Mouse (Mus musculus) midbrain, embryonic 10.5 days (tissue): Measurements from ENCODE around the gene Cdc42ep2. TPM values are rescaled to one million over a fixed set of nuclear protein-coding genes. Genes with fewer than 3 reads are reported as not detected.
"Not testable (repeated sequence)": the region's sequence is repeated elsewhere in the genome, so short reads cannot be mapped to it uniquely, and the experiment has no call there.

ENCODE experiments used
- DNase-seq: peaks from one replicate; pipeline ENCODE4 v3.0.0-alpha.2; 2017; ENCODE audit warnings: low spot score
- H3K27ac ChIP-seq: fragments of 300-500 bp; sonication (generic); replicated peaks from 2 replicates; pipeline ENCODE4 v1.5.1; 2016; ENCODE audit warnings: mild to moderate bottlenecking
- H3K27me3 ChIP-seq: fragments of 300-500 bp; sonication (generic); 2 replicates; pipeline ENCODE4 v1.6.1; 2016; ENCODE audit warnings: low read depth, mild to moderate bottlenecking; ENCODE audit not compliant: poor library complexity, severe bottlenecking
- H3K36me3 ChIP-seq: fragments of 300-500 bp; sonication (generic); 2 replicates; pipeline ENCODE4 v1.6.1; 2016; ENCODE audit warnings: mild to moderate bottlenecking, moderate library complexity
- H3K4me1 ChIP-seq: fragments of 300-500 bp; sonication (generic); 2 replicates; pipeline ENCODE4 v1.6.1; 2016
- H3K4me3 ChIP-seq: fragments of 300-500 bp; sonication (generic); 2 replicates; pipeline ENCODE4 v1.5.1; 2016; ENCODE audit warnings: mild to moderate bottlenecking, moderate library complexity
- H3K9me3 ChIP-seq: fragments of 300-500 bp; sonication (generic); replicated peaks from 2 replicates; pipeline ENCODE4 v1.6.1; 2016; ENCODE audit warnings: mild to moderate bottlenecking
- WGBS: fragments of 180-500 bp; shearing (Covaris S2); methylation state at CpG from one replicate; pipeline ENCODE4 v1.1.7; 2016; 5-methylcytosine and 5-hydroxymethylcytosine counted together
- polyA plus RNA-seq: library from polyadenylated mRNA; unstranded; fragments of >200 nt; fragmentation: Nextera tagmentation; extraction: Ambion mirVana; gene quantifications from 2 replicates; pipeline ENCODE4 v1.2.1, GENCODE M21; 2016

Cdc42ep2 gene
- polyA plus RNA-seq, 1 experiment from 2014 or later, result 1.8 TPM

DNA sequence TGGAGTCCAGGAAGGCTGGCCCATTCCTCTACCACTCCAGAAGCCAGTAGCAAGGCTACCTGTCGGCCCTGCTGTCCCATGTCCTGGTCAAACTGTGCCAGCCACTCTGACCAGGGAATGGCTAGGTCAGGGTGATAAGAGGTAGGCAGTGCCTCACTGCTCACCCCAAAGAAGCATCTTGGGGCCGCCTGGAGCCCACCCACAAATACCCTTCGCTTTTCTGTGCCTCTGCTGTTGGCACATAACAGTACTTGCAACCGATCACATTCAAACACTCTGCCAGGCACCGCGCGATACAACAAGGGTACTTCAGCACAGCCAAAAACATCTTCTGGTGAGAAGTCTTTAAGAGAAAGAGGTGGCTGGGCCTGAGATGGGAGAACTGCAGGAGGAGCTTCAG is 32.4 kb downstream of the Cdc42ep2 start:
- Histone ChIP-seq H3K4me1 (peaks cover 32% of the 10 kb centered on the region), H3K4me3 (peak overlapping the region; percentile 69; the same call in 1 of the 2 replicates), H3K27me3 (no peaks in the 10 kb centered on the region), H3K36me3 (peaks cover 43% of the 10 kb centered on the region), H3K9me3 (no peaks in the 10 kb centered on the region), H3K27ac (no peak overlapping the region)
- whole genome bisulfite sequencing, result 93% methylated on average over 7 of the region's 7 CpGs
- DNase-seq, result no peak

DNA sequence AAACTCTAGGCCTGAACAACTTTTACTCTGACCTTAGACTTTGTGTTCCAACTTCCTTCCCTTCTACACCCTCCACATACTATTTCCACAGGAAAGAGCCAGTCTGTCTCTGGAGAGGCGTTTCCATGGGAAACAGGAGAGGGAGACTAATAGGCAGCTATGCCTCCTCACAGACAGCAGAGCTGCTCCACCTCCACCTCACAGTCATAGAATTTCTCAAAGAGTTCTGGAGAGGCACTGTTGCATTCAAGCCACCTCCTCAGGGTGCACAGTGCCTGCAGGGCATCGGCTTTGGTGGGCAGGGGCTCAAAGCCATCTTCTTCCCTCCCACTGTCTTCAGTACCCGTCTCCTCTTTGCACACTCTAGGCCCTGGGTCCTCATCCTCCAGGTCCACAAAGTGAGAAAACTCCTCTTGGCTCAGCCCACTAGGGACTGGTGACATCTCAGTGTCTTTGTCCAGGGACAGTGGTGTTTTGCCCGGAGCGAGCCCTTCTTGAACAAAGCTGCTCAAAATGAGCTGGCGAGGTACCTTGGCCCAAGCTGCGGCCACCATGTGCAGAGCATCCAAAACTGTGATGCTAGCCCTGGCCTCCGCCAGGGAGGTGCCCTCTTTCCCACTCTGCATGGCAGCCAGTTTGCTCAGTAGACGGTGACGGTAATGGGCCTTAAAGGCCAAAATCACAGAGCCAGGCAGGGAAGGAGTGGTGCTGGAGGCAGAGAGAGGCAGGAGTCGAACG is 32.9 kb downstream of the Cdc42ep2 start:
- H3K27ac ChIP-seq, result no peak overlapping the region
- peaks cover 37% of the 10 kb centered on the region for H3K36me3 ChIP-seq
- peaks cover 32% of the 10 kb centered on the region for H3K4me1 ChIP-seq
- 94% methylated on average over 12 of the region's 12 CpGs for WGBS
- no peak for DNase-seq
- no peaks in the 10 kb centered on the region for H3K9me3 ChIP-seq
- no peaks in the 10 kb centered on the region for H3K27me3 ChIP-seq
- H3K4me3 ChIP-seq, result peak overlapping the region; percentile 69; the same call in 1 of the 2 replicates

GRCm38 (mm10) chr19:5889211-5889610 is 35.4 kb downstream of the Cdc42ep2 start:
- Histone ChIP-seq H3K27ac (no peak overlapping the region), H3K9me3 (no peaks in the 10 kb centered on the region), H3K4me3 (no peak overlapping the region), H3K36me3 (peaks cover 17% of the 10 kb centered on the region), H3K27me3 (no peaks in the 10 kb centered on the region), H3K4me1 (peaks cover 26% of the 10 kb centered on the region)
- 82% methylated on average over 4 of the region's 4 CpGs for WGBS
- DNase-seq, result no peak

- peaks cover 9% of the 10 kb centered on the region for H3K4me1 ChIP-seq
- DNase-seq, result no peak
- peaks cover 11% of the 10 kb centered on the region for H3K36me3 ChIP-seq
- 78% methylated on average over 3 of the region's 3 CpGs for WGBS
- H3K4me3 ChIP-seq, result no peak overlapping the region
- H3K9me3 ChIP-seq, result no peaks in the 10 kb centered on the region
- no peak overlapping the region for H3K27ac ChIP-seq
- no peaks in the 10 kb centered on the region for H3K27me3 ChIP-seq
Observed at GRCm38 (mm10) chr19:5887234-5887815, 37.3 kb downstream of the Cdc42ep2 start.

GRCm38 (mm10) chr19:5885838-5886237 is 38.8 kb downstream of the Cdc42ep2 start:
- Histone ChIP-seq H3K27me3 (no peaks in the 10 kb centered on the region), H3K36me3 (no peaks in the 10 kb centered on the region), H3K9me3 (no peaks in the 10 kb centered on the region), H3K27ac (no peak overlapping the region), H3K4me3 (no peak overlapping the region), H3K4me1 (no peaks in the 10 kb centered on the region)
- WGBS, result 62% methylated on average over 4 of the region's 4 CpGs
- no peak for DNase-seq

GRCm38 (mm10) chr19:5883935-5884334 is 40.7 kb downstream of the Cdc42ep2 start:
- no peaks in the 10 kb centered on the region for H3K4me1 ChIP-seq
- WGBS, result 76% methylated on average over 1 of the region's 1 CpGs
- H3K27me3 ChIP-seq, result no peaks in the 10 kb centered on the region
- 0 out of 2 replicates have a peak overlapping the region, but pooled peaks have one; percentile 28 for H3K27ac ChIP-seq
- H3K4me3 ChIP-seq, result no peak overlapping the region
- DNase-seq, result no peak
- no peaks in the 10 kb centered on the region for H3K36me3 ChIP-seq
- H3K9me3 ChIP-seq, result no peaks in the 10 kb centered on the region

DNA sequence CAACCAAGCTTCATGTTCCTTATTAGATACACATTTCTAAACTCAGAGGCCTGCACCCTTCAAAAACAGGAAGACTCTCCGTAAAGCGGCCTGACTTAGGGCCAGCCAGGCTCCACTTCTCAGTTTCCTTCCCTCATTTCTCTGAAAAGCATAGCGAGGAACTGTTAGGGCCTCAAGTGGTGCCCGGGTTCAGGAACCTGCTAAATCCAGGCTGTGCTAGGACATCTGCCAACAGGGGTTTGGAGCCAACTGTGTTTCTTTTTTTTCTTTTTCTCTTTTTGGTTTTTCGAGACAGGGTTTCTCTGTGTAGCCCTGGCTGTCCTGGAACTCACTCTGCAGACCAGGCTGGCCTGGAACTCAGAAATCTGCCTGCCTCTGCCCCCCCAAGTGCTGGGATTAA is 42.5 kb downstream of the Cdc42ep2 start:
- WGBS, result 89% methylated on average over 5 of the region's 5 CpGs
- DNase-seq, H3K4me3 ChIP-seq, H3K36me3 ChIP-seq, H3K27ac ChIP-seq, H3K4me1 ChIP-seq, H3K9me3 ChIP-seq, H3K27me3 ChIP-seq: not testable (repeated sequence)

DNA sequence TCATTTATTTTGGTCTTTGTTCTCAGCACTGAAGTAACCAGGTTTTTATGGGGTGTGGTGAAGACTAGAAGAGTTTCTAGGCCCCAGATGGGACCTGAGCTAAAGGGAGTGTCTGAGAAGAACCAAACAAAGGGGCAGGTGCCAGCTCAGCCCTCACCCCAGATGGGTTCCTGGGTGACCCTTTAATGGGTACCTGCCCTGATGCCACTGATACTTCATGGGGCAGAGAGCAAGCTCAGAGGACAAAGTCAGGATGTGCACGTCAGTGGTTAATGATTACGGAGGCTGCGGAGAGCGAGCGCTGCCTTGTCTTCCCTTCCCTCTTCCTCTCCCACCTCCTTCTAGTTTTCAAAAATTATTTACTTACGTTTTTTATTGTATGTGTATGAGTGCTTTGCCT is 43.5 kb downstream of the Cdc42ep2 start:
- Histone ChIP-seq H3K9me3 (no peaks in the 10 kb centered on the region), H3K36me3 (no peaks in the 10 kb centered on the region), H3K4me1 (peaks cover 6% of the 10 kb centered on the region), H3K4me3 (no peak overlapping the region), H3K27me3 (no peaks in the 10 kb centered on the region), H3K27ac (no peak overlapping the region)
- 88% methylated on average over 6 of the region's 6 CpGs for WGBS
- DNase-seq, result no peak

DNA sequence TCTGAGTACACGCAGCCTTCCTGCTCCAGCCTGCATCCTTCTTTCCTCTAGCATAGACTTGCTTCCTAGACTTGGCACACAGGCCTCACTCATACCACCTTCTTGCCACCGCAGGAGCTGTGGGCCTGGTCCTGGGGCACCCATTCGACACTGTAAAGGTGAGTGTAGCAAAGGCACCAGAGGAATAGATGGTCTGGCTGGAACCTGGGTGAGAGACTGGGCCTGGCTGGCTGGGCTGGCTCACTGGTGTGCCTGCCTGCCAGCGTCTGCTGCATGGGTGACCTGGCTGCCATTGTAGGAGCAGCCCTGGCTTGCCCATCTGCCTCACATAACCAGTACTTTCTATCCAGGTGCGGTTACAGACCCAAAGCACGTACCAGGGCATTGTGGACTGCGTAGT is 44.9 kb downstream of the Cdc42ep2 start:
- Histone ChIP-seq H3K9me3 (no peaks in the 10 kb centered on the region), H3K27ac (no peak overlapping the region), H3K4me3 (no peak overlapping the region), H3K27me3 (no peaks in the 10 kb centered on the region), H3K36me3 (no peaks in the 10 kb centered on the region), H3K4me1 (peaks cover 15% of the 10 kb centered on the region)
- 94% methylated on average over 7 of the region's 7 CpGs for WGBS
- DNase-seq, result no peak

DNA sequence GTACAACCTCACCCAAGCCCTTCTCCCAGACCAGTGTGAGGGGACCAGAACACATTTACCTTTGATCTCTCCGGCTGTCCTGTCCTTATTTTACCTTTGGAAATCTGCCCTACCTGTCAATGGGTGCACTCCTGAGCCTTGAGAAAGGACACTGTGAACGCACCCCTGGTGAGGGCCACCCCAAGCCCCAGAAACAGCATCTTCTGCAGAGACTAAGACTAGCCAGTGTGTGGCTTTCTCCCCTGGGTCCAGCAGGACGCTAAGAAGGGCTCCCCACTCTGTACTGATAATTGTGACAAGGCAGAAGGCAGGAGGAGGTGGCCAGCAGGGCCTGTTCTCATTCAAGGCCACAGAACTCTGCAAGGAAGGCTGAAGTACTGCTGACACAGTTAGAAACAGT is 45.7 kb downstream of the Cdc42ep2 start:
- Histone ChIP-seq H3K36me3 (no peaks in the 10 kb centered on the region), H3K4me3 (no peak overlapping the region), H3K27ac (no peak overlapping the region), H3K9me3 (no peaks in the 10 kb centered on the region), H3K4me1 (peaks cover 23% of the 10 kb centered on the region), H3K27me3 (no peaks in the 10 kb centered on the region)
- 81% methylated on average over 3 of the region's 3 CpGs for WGBS
- no peak for DNase-seq

DNA sequence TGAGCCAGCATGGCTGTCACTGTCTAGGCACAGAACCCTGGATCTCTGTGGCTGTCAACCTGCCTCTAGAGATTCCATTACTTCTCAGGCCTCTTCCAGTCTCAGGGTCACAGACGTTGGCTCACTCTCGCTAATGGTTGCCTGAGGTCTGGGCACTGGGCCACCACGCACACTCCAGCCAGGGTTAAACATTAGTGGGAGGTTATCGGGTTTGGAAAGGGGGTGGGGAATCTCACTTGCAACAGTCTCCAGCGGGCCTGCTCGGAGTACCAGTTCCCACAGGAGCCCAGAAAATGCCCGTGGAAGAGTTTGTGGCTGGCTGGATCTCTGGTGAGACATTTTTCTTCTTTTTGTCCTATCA is 46.3 kb downstream of the Cdc42ep2 start:
- no peaks in the 10 kb centered on the region for H3K27me3 ChIP-seq
- 0 out of 2 replicates have a peak overlapping the region, but pooled peaks have one; percentile 24 for H3K27ac ChIP-seq
- H3K4me1 ChIP-seq, result peaks cover 29% of the 10 kb centered on the region
- DNase-seq, result no peak
- no peaks in the 10 kb centered on the region for H3K36me3 ChIP-seq
- WGBS, result 85% methylated on average over 7 of the region's 7 CpGs
- 0 out of 2 replicates have a peak overlapping the region, but pooled peaks have one; percentile 2 for H3K4me3 ChIP-seq
- H3K9me3 ChIP-seq, result no peaks in the 10 kb centered on the region

GRCm38 (mm10) chr19:5877618-5878361 is 46.8 kb downstream of the Cdc42ep2 start, which contains the start of gene Slc25a45:
Gene Slc25a45, plus strand, starts transcription at chr19:5877808.
- peak within 1 kb of the TSS; percentile 24; the same call in 1 of the 2 replicates for H3K27ac ChIP-seq
- 50% methylated on average over 15 of the region's 15 CpGs for WGBS
- 0 out of 2 replicates have a peak within 1 kb of the TSS, but pooled peaks have one; percentile 2 for H3K4me3 ChIP-seq
- H3K9me3 ChIP-seq, result no peaks in the 10 kb centered on the region
- peaks cover 4% of the 10 kb centered on the region for H3K36me3 ChIP-seq
- peak; percentile 69 for DNase-seq
- peaks cover 35% of the 10 kb centered on the region for H3K4me1 ChIP-seq
- no peaks in the 10 kb centered on the region for H3K27me3 ChIP-seq
